8 mouse cellular contexts compared by ENCODE assay signal in the genomic region with DNA sequence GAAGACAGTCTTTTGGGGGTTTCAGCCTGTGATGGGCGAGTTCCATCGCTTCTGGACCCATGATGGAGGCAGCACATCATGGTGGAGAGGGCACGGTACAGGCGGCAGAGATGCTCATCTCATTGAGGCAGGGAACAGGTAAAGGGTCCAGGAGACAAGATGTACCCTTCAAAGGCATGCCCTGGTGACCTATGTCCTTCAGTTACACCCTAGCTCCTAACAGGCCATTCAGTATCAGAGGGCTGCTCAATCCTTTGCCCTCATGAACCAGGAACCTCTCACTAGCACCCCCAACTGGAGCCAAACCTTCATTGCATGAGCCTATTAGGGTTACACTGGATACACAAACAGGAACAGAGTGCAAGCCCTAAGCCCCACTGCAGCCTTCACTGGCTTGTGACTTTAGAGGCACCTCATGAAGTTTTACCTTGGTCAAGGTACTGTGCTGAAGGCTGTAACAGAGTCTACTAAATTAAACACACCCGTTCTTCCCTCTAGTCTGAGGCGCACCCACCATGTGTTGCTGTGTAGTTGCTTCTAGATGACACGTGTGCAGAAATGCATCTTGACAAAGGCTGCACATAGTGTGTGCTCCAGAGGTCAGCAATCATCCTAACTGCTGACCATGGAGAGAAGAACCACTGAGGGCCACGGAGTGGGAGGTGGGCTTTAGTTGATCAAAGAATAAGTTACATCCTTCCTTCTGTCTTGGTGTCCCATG. TPM values are rescaled to one million over a fixed set of nuclear protein-coding genes. Genes with fewer than 3 reads are reported as not detected.
DNase-seq lines count a peak whose midpoint lies in the region; ATAC-seq and TF ChIP-seq lines count a peak whose summit lies in the region.

No protein-coding gene starts in this region.

- H3K4me1 ChIP-seq in ES-Bruce4 (ENCODE audit: control insufficient read depth, insufficient read depth, low read length), result no peaks in the 10 kb centered on the region
- no peaks in the 10 kb centered on the region for H3K4me1 ChIP-seq in forebrain, embryonic 14.5 days (ENCODE audit: control insufficient read depth, insufficient read depth, low read length)
- H3K4me1 ChIP-seq in liver, postnatal 0 days (ENCODE audit: insufficient read depth), result peaks cover 3% of the 10 kb centered on the region; the same call in 1 of the 2 replicates

- 0 out of 2 replicates have a peak, but pooled peaks have one; percentile 9 for ATAC-seq in frontal cortex, adult (ENCODE audit: low TSS enrichment)
- ATAC-seq in forebrain, embryonic 14.5 days, result peak; percentile 54
- ATAC-seq in liver, postnatal 0 days, result peak; percentile 69

- no peak overlapping the region for H3K4me3 ChIP-seq in ES-Bruce4 (ENCODE audit: low read depth, low read length)
- no peak overlapping the region for H3K4me3 ChIP-seq in forebrain, embryonic 14.5 days (ENCODE audit: low read depth, low read length)
- H3K4me3 ChIP-seq in liver, postnatal 0 days (ENCODE audit: low read depth, low read length), result no peak overlapping the region
- H3K4me3 ChIP-seq in layer of hippocampus, adult 2 months, result no peak overlapping the region
- H3K4me3 ChIP-seq in left cerebral cortex, adult 2 months, result no peak overlapping the region

- H3K4me2 ChIP-seq in forebrain, embryonic 14.5 days (ENCODE audit: low read length), result no peak overlapping the region
- no peak overlapping the region for H3K4me2 ChIP-seq in liver, postnatal 0 days (ENCODE audit: low read depth, low read length)

- no peak for TF ChIP-seq POLR2A in ES-Bruce4 (IDR thresholded peaks at IDR 0.05; ENCODE audit: insufficient read depth, low read length)

- peak; percentile 25 for TF ChIP-seq CTCF in ES-Bruce4 (IDR thresholded peaks at IDR 0.05; ENCODE audit: low read depth, low read length)
- TF ChIP-seq CTCF in liver, postnatal 0 days (IDR thresholded peaks at IDR 0.05; ENCODE audit: low read depth), result peak; percentile 41
- TF ChIP-seq CTCF in layer of hippocampus, adult 2 months (conservative IDR thresholded peaks at IDR 0.05), result no peak
- no peak for TF ChIP-seq CTCF in left cerebral cortex, adult 2 months (IDR thresholded peaks at IDR 0.05)

- DNase-seq in frontal cortex, postnatal 14 days (ENCODE audit: low spot score in 2 of 2), result no peak
- DNase-seq in forebrain, embryonic 14.5 days (ENCODE audit: low spot score), result no peak
- no peak for DNase-seq in liver, postnatal 0 days
- DNase-seq in layer of hippocampus, adult 2 months (ENCODE audit: low spot score in 2 of 2), result no peak
- DNase-seq in urinary bladder, postnatal 10 days (ENCODE audit: low spot score), result no peak
- no peak for DNase-seq in left cerebral cortex, adult 2 months (ENCODE audit: extremely low spot score in 1 of 2, low spot score in 2 of 2)

- TF ChIP-seq EP300 in ES-Bruce4 (IDR thresholded peaks at IDR 0.05; ENCODE audit: insufficient read depth, low read depth, low read length), result no peak
- TF ChIP-seq EP300 in liver, postnatal 0 days (IDR thresholded peaks at IDR 0.05; ENCODE audit: low read depth), result no peak

- H3K27me3 ChIP-seq in ES-Bruce4 (ENCODE audit: control insufficient read depth, insufficient read depth, low read length, poor library complexity, severe bottlenecking), result no peaks in the 10 kb centered on the region
- no peaks in the 10 kb centered on the region for H3K27me3 ChIP-seq in forebrain, embryonic 14.5 days (replicated peaks; ENCODE audit: control insufficient read depth, insufficient read depth, low read length)
- no peaks in the 10 kb centered on the region for H3K27me3 ChIP-seq in liver, postnatal 0 days (ENCODE audit: insufficient read depth, low read length)

- no peaks in the 10 kb centered on the region for H3K36me3 ChIP-seq in ES-Bruce4 (ENCODE audit: control insufficient read depth, insufficient read depth, low read length, poor library complexity, severe bottlenecking)
- no peaks in the 10 kb centered on the region for H3K36me3 ChIP-seq in forebrain, embryonic 14.5 days (ENCODE audit: control insufficient read depth, insufficient read depth, low read length)
- H3K36me3 ChIP-seq in liver, postnatal 0 days (replicated peaks; ENCODE audit: insufficient read depth, low read length), result no peaks in the 10 kb centered on the region

- H3K9ac ChIP-seq in ES-Bruce4 (ENCODE audit: low read depth, poor library complexity, severe bottlenecking), result no peak overlapping the region
- H3K9ac ChIP-seq in forebrain, embryonic 14.5 days (ENCODE audit: low read length), result no peak overlapping the region
- no peak overlapping the region for H3K9ac ChIP-seq in liver, postnatal 0 days (replicated peaks)

- H3K27ac ChIP-seq in ES-Bruce4 (ENCODE audit: insufficient read depth, low read length), result no peak overlapping the region
- no peak overlapping the region for H3K27ac ChIP-seq in forebrain, embryonic 14.5 days (ENCODE audit: low read depth, low read length)
- H3K27ac ChIP-seq in liver, postnatal 0 days (ENCODE audit: low read depth), result no peak overlapping the region
- H3K27ac ChIP-seq in layer of hippocampus, adult 2 months, result no peak overlapping the region
- H3K27ac ChIP-seq in left cerebral cortex, adult 2 months, result no peak overlapping the region

- WGBS in forebrain, embryonic 14.5 days, result 60% methylated on average over 8 of the region's 8 CpGs
- 55% methylated on average over 8 of the region's 8 CpGs for WGBS in liver, postnatal 0 days (ENCODE audit: insufficient replicate concordance)

- intact Hi-C loops in left cerebral cortex, adult 2 months (cut with DNase I), result loop anchor here (1.0 to 5.0 kb wide), 4 partner anchors 22 to 225 kb away; no protein-coding TSS in a partner anchor

- H3K9me3 ChIP-seq in ES-Bruce4 (replicated peaks; ENCODE audit: control insufficient read depth, insufficient read depth, low read length, poor library complexity, severe bottlenecking), result no peaks in the 10 kb centered on the region
- no peaks in the 10 kb centered on the region for H3K9me3 ChIP-seq in forebrain, embryonic 14.5 days (replicated peaks; ENCODE audit: control insufficient read depth, low read length)
- H3K9me3 ChIP-seq in liver, postnatal 0 days (ENCODE audit: low read length), result no peaks in the 10 kb centered on the region

RNA-seq across cellular contexts. Expression of a gene that starts 10.4 kb away (rescaled TPM):
- 297 and 319 TPM in 2 replicates for polyA plus RNA-seq in ES-Bruce4 (2011; ENCODE audit: insufficient read depth, insufficient read length, low read depth, missing spikeins)
- polyA plus RNA-seq in forebrain, embryonic 14.5 days (2014; fragmentation: Nextera tagmentation; extraction: Ambion mirVana), result 136 and 139 TPM in 2 replicates
- polyA plus RNA-seq in liver, postnatal 0 days (2015; fragmentation: Nextera tagmentation; extraction: Ambion mirVana), result 235 and 276 TPM in 2 replicates
- total RNA-seq in layer of hippocampus, adult 2 months (2021), result 1 to 10 TPM; 2.0 to 2.2 TPM
- total RNA-seq in left cerebral cortex, adult 2 months (2021), result 1 to 10 TPM; 1.9 to 2.2 TPM

RNA-seq across cellular contexts. Expression of a gene that starts 16.0 kb away (rescaled TPM):
- polyA plus RNA-seq in ES-Bruce4 (2011; ENCODE audit: insufficient read depth, insufficient read length, low read depth, missing spikeins), result not detected in 2 replicates
- 1.2 and 1.7 TPM in 2 replicates for polyA plus RNA-seq in forebrain, embryonic 14.5 days (2014; fragmentation: Nextera tagmentation; extraction: Ambion mirVana)
- 0.31 and 0.50 TPM in 2 replicates for polyA plus RNA-seq in liver, postnatal 0 days (2015; fragmentation: Nextera tagmentation; extraction: Ambion mirVana)
- 10 to 100 TPM; 22.8 to 28.6 TPM for total RNA-seq in layer of hippocampus, adult 2 months (2021)
- total RNA-seq in left cerebral cortex, adult 2 months (2021), result 10 to 100 TPM; 15.2 to 20.0 TPM

RNA-seq across cellular contexts. Expression of a gene that starts 46.6 kb away (rescaled TPM):
- polyA plus RNA-seq in ES-Bruce4 (2011; ENCODE audit: insufficient read depth, insufficient read length, low read depth, missing spikeins), result 20.2 and 23.8 TPM in 2 replicates
- polyA plus RNA-seq in forebrain, embryonic 14.5 days (2014; fragmentation: Nextera tagmentation; extraction: Ambion mirVana), result 14.8 and 17.0 TPM in 2 replicates
- polyA plus RNA-seq in liver, postnatal 0 days (2015; fragmentation: Nextera tagmentation; extraction: Ambion mirVana), result 4.0 and 5.3 TPM in 2 replicates
- total RNA-seq in layer of hippocampus, adult 2 months (2021), result 1 to 10 TPM; 3.9 to 4.4 TPM
- total RNA-seq in left cerebral cortex, adult 2 months (2021), result 1 to 10 TPM; 5.1 to 7.8 TPM

Comparison
In these comparisons a context has a peak if more than half of its experiments do, and no peak if none do; other contexts are left out.
1. ATAC-seq: peak in every context shown above with its lines; median percentile 69 in liver, postnatal 0 days; 54 in forebrain, embryonic 14.5 days; 9 in frontal cortex, adult.
2. CTCF ChIP-seq: peak in ES-Bruce4 (single experiment) and liver, postnatal 0 days (single experiment); none in layer of hippocampus, adult 2 months (single experiment) and left cerebral cortex, adult 2 months (single experiment).